Mouse (Mus musculus) T-cell, adult 2 months (primary cell): ENCODE data around the gene Nlrp6.
A peak's percentile ranks its signal among the peaks of the same experiment; 100 is the strongest.

ENCODE experiments used
- DNase-seq: peaks from one replicate; pipeline ENCODE4 v3.0.0; 2022; ENCODE audit warnings: low spot score

The Nlrp6 gene

DNA sequence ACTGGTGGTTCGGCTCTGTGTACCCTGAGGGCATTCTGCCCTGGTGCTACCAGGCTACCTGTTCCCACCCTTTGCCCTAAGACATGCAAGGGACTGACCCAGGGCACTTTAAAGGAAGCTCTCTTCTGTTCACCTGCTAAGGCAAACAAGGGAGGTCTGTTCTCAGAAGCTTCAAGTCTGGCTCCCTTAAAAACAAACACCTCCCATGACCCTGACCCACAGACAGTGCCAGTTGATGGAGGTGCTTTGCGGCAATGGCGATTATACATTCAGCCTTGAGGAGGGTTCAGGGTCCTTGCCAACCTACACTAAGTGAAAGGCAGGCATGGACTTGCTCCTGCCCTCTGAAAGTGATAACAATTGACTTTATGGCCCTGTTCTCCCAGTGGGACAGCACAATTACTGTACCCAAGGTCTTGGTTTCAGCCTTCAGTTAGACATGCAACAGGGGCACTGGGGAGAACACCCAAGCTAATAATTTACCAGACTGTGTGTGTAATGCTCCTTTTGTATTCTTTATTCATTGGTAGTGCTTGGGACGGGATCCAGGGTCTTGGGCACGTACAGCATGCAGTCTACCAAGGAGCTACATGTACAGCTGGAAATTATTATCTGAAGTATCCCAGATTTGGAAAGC, 7.7 kb upstream of the Nlrp6 start:
- DNase-seq: no peak

GRCm38 (mm10) chr7:140914031-140914690, 6.5 kb upstream of the Nlrp6 start:
- DNase-seq: no peak

- no peak for DNase-seq
These were observed 791 bp upstream of the Nlrp6 start for GRCm38 (mm10) chr7:140919911-140920310.

- DNase-seq: no peak
These were observed 698 bp downstream of the Nlrp6 start for GRCm38 (mm10) chr7:140921225-140921975.

GRCm38 (mm10) chr7:140922398-140923069, 1.8 kb downstream of the Nlrp6 start:
- no peak for DNase-seq

DNA sequence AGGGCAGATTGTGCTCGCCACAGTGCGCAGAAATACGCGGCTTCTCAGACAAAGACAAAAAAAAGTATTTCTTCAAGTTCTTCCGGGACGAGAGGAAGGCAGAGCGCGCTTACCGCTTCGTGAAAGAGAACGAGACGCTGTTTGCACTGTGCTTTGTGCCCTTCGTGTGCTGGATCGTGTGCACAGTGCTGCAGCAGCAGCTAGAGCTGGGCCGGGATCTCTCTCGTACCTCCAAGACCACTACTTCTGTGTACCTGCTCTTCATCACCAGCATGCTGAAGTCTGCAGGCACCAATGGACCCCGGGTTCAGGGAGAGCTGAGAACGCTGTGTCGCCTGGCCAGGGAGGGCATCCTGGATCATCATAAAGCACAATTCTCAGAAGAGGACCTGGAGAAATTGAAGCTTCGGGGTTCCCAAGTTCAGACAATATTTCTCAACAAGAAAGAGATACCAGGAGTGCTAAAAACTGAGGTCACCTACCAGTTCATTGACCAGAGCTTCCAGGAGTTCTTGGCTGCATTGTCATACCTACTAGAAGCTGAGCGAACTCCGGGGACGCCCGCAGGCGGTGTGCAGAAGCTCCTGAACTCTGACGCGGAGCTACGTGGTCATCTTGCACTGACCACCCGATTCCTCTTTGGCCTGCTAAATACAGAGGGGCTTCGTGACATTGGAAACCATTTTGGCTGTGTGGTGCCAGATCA, 2.5 kb downstream of the Nlrp6 start:
- no peak for DNase-seq

- no peak for DNase-seq
These were observed 6.5 kb downstream of the Nlrp6 start for GRCm38 (mm10) chr7:140927181-140927580.

DNA sequence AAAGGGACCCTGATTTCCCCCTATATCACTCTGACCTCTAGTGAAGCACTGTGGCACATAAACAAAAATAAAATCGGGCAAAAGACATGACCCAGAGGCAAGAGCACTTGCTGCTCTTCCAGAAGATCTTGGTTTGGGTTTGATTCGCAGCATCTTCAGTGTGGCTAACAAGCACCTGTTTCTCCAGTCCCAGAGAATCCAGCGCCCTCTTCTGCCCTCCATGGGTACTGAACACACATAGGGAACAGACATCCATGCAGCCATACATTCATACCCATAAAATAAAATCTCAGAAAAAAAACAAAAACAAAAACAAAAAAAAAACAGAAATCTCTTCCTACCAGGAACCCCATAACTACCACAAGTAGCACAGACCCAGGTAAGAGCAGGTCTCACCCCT, 17.7 kb downstream of the Nlrp6 start:
- no peak for DNase-seq

GRCm38 (mm10) chr7:140938896-140939295, 18.2 kb downstream of the Nlrp6 start:
- DNase-seq: no peak

DNA sequence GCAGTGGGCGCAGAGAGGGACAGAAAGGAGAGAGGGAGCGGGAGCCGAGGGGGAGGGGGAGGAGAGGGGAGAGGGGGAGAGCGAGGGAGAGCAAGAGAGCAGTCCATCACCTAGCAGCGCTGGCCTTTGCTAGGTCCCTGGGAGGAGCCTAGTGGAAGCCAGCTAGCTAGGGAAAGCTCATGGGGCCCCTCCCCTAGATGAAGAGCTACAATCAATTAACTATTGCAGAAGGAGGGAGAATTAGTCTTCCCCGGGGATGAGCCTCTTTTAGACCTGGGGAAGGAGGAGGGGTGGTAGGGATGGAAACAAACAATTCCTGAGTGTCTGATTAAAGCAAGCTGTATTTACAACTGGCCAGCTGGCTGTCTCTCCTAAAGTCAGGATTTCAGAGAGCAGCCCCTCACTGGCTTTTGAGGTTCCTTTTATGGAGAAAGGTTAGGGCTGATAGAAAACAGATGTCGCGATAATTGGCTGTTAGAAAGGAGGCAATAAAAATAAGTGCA, 19.0 kb downstream of the Nlrp6 start:
- DNase-seq: no peak

DNA sequence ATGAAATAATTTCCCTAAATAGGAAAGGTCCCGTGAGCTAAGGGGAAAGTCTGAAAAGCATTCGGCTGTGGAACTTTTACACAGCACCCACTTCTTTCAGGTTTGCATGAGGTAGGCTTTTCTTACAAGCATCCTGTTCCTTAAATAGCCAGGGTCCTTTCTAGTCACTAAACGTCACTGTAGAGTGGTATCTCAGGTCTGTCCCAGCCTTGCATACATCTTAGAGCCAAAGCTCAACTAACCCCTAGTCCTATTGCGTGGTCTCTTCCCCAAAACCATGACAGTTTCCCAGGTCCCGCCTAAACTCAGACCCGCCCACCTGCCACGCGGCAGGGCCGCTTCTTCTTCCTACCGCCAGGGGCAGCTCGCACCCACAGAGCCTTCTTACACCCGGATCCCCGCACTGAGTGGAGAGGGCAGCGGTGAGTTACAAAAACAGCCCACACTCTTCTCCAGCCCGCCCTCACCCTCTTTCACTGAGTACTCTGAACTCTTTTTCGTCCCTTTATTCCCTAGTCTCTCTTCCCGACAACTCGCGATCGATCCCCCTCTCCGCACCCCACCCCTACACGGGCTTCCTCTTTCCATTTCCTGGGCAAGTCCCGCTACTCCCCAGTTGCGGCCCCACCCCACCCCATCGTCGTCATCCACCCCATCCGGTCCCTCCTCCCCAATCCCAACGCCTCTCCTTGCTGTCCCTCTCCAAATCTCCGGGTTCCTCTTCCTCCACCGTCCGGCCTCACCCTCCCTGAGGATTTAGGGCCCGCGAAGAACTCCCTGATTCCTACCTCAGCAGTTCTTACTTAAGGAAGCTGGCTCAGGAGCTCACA, 20.7 kb downstream of the Nlrp6 start, which contains the start of gene Pgghg:
Pgghg (plus strand) TSS at position 170 of the 830 bp plus-strand sequence.
- DNase-seq: peak; percentile 77

GRCm38 (mm10) chr7:140942341-140942740, 21.6 kb downstream of the Nlrp6 start:
- DNase-seq: no peak

DNA sequence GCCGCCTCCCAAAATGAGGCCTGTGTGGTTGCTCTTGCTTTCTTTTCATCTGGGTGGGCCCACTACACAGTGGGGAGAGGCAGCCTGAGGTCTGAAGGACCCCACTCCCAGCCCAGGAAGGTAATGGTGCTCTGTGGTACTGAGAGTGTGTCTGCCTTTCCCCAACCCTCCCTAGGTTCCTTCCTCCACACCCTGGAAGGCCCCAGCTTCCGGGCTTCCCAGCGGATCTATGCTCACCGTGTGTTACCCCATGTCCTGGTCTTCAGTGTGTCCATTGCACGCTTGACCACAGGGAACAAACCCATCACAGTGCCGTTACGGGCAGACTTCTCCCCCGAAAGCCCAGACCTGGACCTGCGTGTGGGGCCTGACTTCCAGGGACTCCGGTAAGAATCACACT, 22.1 kb downstream of the Nlrp6 start:
- DNase-seq: no peak

GRCm38 (mm10) chr7:140943356-140943755, 22.7 kb downstream of the Nlrp6 start:
- DNase-seq: no peak

GRCm38 (mm10) chr7:140944236-140944635, 23.5 kb downstream of the Nlrp6 start:
- no peak for DNase-seq

- no peak for DNase-seq
These were observed 24.5 kb downstream of the Nlrp6 start for GRCm38 (mm10) chr7:140945247-140945646.

GRCm38 (mm10) chr7:140946311-140946710, 25.6 kb downstream of the Nlrp6 start:
- DNase-seq: no peak

- peak; percentile 69 for DNase-seq
These were observed 26.3 kb downstream of the Nlrp6 start for GRCm38 (mm10) chr7:140946980-140947379.

- DNase-seq: no peak
These were observed 27.5 kb downstream of the Nlrp6 start for GRCm38 (mm10) chr7:140948161-140948560.

DNA sequence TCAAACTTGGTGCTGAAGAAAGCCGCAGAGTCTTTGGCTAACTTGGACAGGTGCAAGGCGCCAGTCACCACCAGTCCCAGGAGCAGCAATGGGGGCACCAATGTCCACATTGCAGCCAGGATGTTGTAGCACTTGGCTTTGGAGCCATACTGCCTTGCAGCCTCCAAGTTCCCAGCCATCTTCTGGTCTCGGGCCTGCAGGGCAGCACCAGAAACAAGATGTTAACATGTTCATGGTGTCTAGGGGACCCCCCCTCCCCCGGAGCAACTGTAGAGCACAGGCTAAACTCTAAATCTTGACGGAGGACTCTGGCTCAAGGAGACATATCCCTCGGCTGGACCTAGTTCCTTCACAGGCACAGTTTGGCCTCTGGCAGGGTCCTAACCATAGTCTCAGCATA, 28.6 kb downstream of the Nlrp6 start:
- no peak for DNase-seq
